Mouse (Mus musculus) heart, adult 2 months (tissue): ENCODE data around the gene Zbtb17.

Experiments used
- CTCF ChIP-seq: fragments of 200-600 bp; IDR thresholded peaks from 2 replicates; pipeline ENCODE4 v1.8.1; 2022; ENCODE audit warnings: antibody characterized with exemption, mild to moderate bottlenecking, moderate library complexity
- POLR2A ChIP-seq: fragments of 200-500 bp; IDR thresholded peaks from 2 replicates; pipeline ENCODE4 v1.6.1; 2011; ENCODE audit warnings: mild to moderate bottlenecking, low read depth, low read length, control low read depth; ENCODE audit not compliant: insufficient read depth

DNA sequence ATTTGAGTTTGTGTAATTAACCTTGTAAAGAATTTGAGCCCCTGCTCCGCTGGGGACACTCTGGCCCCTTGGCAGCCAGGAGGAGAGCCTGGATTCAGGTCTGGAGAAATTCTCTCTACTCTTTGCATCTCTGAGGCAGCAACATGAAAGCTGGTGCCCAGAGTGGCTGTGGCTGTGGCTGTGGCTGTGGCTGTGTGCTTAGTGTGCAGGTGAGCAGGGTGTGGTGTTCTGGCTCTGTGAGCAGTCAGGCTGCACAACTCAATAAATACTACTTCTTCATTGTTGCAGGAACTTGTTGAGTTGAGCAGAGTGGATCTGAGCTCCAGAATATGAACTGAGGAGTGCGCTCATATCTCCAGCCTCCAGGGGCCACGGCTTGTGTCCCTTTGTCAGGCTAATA lies 14.4 kb downstream of the Zbtb17 start:
- TF ChIP-seq CTCF (no peak), POLR2A (no peak)
